Mouse (Mus musculus) limb, embryonic 15.5 days (tissue): ENCODE results near the gene Nup214. TPM values are rescaled to one million over a fixed set of nuclear protein-coding genes. Genes with fewer than 3 reads are reported as not detected.
"Not testable (repeated sequence)": the region's sequence is repeated elsewhere in the genome, so short reads cannot be mapped to it uniquely, and the experiment has no call there.

Source experiments
- ATAC-seq: fragments of 200-750 bp; cut with Nextera tagmentation; 2 replicates; pipeline ENCODE4 v1.8.0; 2017; ENCODE audit warnings: low read depth, moderate TSS enrichment; ENCODE audit not compliant: insufficient number of reproducible peaks, low FRiP score, low TSS enrichment
- H3K27ac ChIP-seq: fragments of 300-500 bp; sonication (generic); 2 replicates; pipeline ENCODE4 v1.5.1; 2015; ENCODE audit warnings: moderate library complexity, mild to moderate bottlenecking, inconsistent platforms
- H3K27me3 ChIP-seq: fragments of 300-500 bp; sonication (generic); 2 replicates; pipeline ENCODE4 v1.6.1; 2015; ENCODE audit warnings: inconsistent platforms
- H3K36me3 ChIP-seq: fragments of 300-500 bp; sonication (generic); 2 replicates; pipeline ENCODE4 v1.6.1; 2015; ENCODE audit warnings: inconsistent platforms
- H3K4me1 ChIP-seq: fragments of 300-500 bp; sonication (generic); 2 replicates; pipeline ENCODE4 v1.6.1; 2015; ENCODE audit warnings: inconsistent platforms
- H3K4me2 ChIP-seq: fragments of 300-500 bp; sonication (generic); 2 replicates; pipeline ENCODE4 v1.6.1; 2015; ENCODE audit warnings: mild to moderate bottlenecking, inconsistent platforms
- H3K4me3 ChIP-seq: fragments of 300-500 bp; sonication (generic); 2 replicates; pipeline ENCODE4 v1.5.1; 2015; ENCODE audit warnings: mild to moderate bottlenecking, inconsistent platforms
- H3K9ac ChIP-seq: fragments of 300-500 bp; sonication (generic); 2 replicates; pipeline ENCODE4 v1.6.1; 2015; ENCODE audit warnings: inconsistent platforms
- H3K9me3 ChIP-seq: fragments of 300-500 bp; sonication (generic); 2 replicates; pipeline ENCODE4 v1.6.1; 2016; ENCODE audit warnings: inconsistent platforms
- WGBS: fragments of 180-500 bp; shearing (Covaris S2); methylation state at CpG from one replicate; pipeline ENCODE4 v1.1.7; 2015; 5-methylcytosine and 5-hydroxymethylcytosine counted together
- polyA plus RNA-seq: library from polyadenylated mRNA; unstranded; fragments of >200 nt; fragmentation: Nextera tagmentation; extraction: Ambion mirVana; gene quantifications from 2 replicates; pipeline ENCODE4 v1.2.1, GENCODE M21; 2015

Gene Nup214
- polyA plus RNA-seq, 1 experiment from 2014 or later: 73.9 TPM

DNA sequence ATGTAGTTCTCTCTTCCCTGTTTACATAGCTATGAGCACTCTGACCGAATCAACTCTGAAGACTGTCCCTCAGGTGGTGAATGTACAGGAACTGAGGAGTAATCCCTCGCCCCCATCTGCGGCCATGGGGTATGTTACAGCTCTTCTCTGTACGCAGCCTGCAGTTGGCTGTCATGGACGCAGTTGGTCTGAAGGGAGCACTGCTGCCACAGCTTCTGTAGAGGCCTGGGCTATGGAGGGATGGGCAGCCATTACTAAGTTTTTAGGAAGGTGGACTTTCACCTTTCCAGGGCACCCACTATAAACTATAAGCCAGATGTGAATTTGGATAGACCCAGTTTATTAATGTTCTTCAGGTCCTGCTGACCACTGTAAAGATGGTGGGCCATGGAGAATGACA lies 46.0 kb downstream of the Nup214 start:
- Histone ChIP-seq H3K4me3 (no peak overlapping the region), H3K27ac (no peak overlapping the region), H3K9ac (no peak overlapping the region), H3K36me3 (peaks cover 92% of the 10 kb centered on the region), H3K4me1 (no peaks in the 10 kb centered on the region), H3K9me3 (no peaks in the 10 kb centered on the region), H3K4me2 (no peak overlapping the region), H3K27me3 (no peaks in the 10 kb centered on the region)
- WGBS: 91% methylated on average over 5 of the region's 5 CpGs
- no peak for ATAC-seq

DNA sequence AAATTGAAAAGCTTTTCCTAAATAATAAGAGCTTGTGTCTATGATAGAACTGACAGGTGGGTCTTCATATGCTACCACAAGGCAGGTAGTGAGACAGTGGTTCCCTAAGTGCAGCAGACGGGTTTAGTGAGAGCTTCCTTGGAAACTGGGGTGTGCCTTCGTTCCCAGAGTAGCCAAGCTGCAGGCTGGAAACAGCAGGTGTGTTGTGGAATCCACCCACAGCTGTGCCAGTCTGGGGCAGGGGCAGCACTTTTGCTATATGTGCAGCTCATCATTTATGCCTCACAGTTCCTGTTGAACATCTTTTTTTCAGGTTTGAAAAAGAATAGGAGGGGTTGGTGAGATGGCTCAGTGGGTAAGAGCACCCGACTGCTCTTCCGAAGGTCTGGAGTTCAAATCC lies 50.1 kb downstream of the Nup214 start:
- ATAC-seq: no peak
- no peak overlapping the region for H3K27ac ChIP-seq
- H3K9me3 ChIP-seq: no peaks in the 10 kb centered on the region
- H3K4me1 ChIP-seq: no peaks in the 10 kb centered on the region
- WGBS: 83% methylated on average over 4 of the region's 4 CpGs
- H3K4me3 ChIP-seq: no peak overlapping the region
- H3K9ac ChIP-seq: no peak overlapping the region
- H3K27me3 ChIP-seq: no peaks in the 10 kb centered on the region
- no peak overlapping the region for H3K4me2 ChIP-seq
- H3K36me3 ChIP-seq: peaks cover 78% of the 10 kb centered on the region

DNA sequence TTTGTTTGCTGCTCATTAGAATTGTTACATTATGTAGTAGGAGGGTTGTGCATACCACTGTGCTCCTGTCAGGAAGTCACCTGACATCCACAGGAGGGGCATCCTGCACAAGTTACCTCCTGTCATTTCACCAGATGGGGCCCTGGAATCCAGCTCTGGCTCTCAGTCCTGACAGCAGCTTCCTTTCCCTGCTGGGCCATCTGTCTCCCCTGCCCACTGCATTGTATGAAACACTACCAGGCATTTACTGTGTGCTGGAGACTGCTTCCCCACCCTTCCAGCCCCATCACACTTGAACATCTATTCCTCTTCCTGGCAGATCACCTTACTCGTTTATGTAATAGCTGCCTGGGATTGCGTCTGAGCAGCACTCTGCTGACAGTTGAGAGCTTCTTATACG lies 55.4 kb downstream of the Nup214 start:
- Histone ChIP-seq H3K4me1 (no peaks in the 10 kb centered on the region), H3K4me2 (no peak overlapping the region), H3K27ac (no peak overlapping the region), H3K27me3 (no peaks in the 10 kb centered on the region), H3K9ac (no peak overlapping the region), H3K4me3 (no peak overlapping the region), H3K9me3 (no peaks in the 10 kb centered on the region), H3K36me3 (peaks cover 79% of the 10 kb centered on the region)
- no peak for ATAC-seq
- WGBS: 80% methylated on average over 3 of the region's 3 CpGs

DNA sequence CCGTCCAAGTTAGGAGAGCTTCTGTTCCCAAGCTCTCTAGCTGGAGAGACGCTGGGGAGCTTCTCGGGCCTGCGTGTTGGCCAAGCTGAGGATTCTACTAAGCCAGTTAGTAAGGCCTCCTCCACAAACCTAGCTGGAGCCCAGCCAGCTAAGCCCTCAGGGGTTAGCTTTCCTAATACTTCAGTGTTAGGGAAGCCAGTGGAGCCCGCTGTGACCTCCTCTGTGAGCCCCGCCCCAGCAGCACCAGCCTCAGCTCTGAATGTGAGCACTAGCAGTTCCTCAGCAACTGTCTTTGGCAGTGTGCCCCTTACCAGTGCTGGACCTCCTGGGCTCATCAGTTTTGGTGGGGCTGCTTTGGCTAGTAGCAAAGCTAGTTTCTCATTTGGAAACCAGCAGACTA lies 59.2 kb downstream of the Nup214 start:
- 82% methylated on average over 6 of the region's 6 CpGs for WGBS
- H3K4me2 ChIP-seq: no peak overlapping the region
- peaks cover 85% of the 10 kb centered on the region for H3K36me3 ChIP-seq
- no peaks in the 10 kb centered on the region for H3K9me3 ChIP-seq
- H3K9ac ChIP-seq: no peak overlapping the region
- H3K4me3 ChIP-seq: no peak overlapping the region
- H3K4me1 ChIP-seq: no peaks in the 10 kb centered on the region
- H3K27ac ChIP-seq: no peak overlapping the region
- ATAC-seq: no peak
- H3K27me3 ChIP-seq: no peaks in the 10 kb centered on the region

DNA sequence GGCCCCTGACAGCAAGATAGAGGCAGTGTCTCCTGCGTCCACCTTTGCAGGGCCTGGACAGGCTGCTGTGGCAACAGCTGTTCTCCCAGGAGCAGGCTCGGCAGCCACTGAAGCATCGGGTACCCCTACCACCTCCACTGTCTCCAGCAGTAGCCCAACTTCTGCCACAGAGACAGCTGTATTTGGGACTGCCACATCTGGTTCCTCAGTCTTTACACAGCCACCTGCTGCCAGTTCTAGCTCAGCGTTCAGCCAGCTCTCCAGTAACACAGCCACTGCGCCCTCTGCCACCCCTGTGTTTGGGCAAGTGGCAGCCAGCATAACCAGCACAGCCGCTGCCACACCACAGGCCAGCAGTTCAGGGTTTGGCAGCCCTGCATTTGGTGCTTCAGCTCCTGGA lies 60.0 kb downstream of the Nup214 start:
- H3K27me3 ChIP-seq: no peaks in the 10 kb centered on the region
- no peaks in the 10 kb centered on the region for H3K9me3 ChIP-seq
- no peak overlapping the region for H3K4me2 ChIP-seq
- no peak for ATAC-seq
- H3K27ac ChIP-seq: no peak overlapping the region
- H3K4me1 ChIP-seq: no peaks in the 10 kb centered on the region
- no peak overlapping the region for H3K4me3 ChIP-seq
- 95% methylated on average over 6 of the region's 6 CpGs for WGBS
- no peak overlapping the region for H3K9ac ChIP-seq
- H3K36me3 ChIP-seq: peaks cover 91% of the 10 kb centered on the region

DNA sequence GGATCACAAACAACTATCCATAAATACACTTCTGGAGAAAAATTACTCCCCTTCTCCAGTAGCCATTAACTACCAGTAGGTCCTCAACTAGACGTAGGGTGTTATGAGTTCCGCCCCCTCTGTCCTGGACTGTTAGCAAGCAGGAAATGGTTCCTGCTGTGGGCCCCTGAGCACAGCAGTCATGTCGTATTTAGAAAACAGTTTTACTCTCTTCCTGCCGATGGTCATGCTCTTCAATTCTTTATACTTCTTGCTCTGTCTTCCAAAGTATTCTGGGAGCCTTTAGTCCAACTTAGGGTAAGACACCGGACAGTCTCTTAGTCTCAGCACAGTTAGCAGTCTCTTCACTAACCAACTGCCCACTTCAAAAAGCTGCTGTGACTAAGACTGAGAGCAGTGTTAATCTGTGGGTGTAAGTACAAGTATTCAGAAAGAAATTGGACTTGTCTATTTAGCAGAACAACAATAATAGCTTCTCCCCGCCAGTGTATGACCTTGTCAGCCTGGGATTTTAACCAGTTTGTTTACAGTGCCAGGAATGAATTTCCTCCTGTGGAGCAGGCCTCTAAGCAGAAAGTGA lies 63.1 kb downstream of the Nup214 start:
- H3K36me3 ChIP-seq: peaks cover 94% of the 10 kb centered on the region
- no peak overlapping the region for H3K27ac ChIP-seq
- H3K27me3 ChIP-seq: no peaks in the 10 kb centered on the region
- 56% methylated on average over 6 of the region's 6 CpGs for WGBS
- no peaks in the 10 kb centered on the region for H3K9me3 ChIP-seq
- no peak overlapping the region for H3K4me2 ChIP-seq
- no peak overlapping the region for H3K4me3 ChIP-seq
- ATAC-seq: no peak
- H3K4me1 ChIP-seq: no peaks in the 10 kb centered on the region
- no peak overlapping the region for H3K9ac ChIP-seq

DNA sequence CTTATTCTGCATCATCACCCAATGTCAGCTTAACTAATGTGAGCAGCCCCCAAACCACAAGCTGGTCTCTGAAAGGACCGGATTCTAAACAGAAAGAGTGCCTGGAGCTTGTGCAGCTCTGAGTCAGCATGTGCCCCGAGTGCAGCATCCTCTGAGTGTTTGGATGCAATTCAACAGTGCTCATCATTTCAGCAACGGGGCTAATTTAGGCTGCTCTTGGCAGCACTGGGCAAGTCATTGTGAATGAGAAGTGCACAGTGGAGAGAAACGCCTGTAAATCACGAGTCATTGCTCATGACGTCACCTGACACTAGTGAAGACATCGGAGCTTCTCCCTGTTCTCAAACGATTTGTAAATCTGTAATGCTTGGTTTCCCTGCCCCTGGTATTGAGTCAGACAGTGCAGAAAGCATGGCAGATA lies 64.4 kb downstream of the Nup214 start:
- 82% methylated on average over 8 of the region's 8 CpGs for WGBS
- Histone ChIP-seq H3K4me1 (no peaks in the 10 kb centered on the region), H3K27ac (no peak overlapping the region), H3K9me3 (no peaks in the 10 kb centered on the region), H3K36me3 (peaks cover 93% of the 10 kb centered on the region), H3K9ac (no peak overlapping the region), H3K4me2 (no peak overlapping the region), H3K27me3 (no peaks in the 10 kb centered on the region), H3K4me3 (no peak overlapping the region)
- ATAC-seq: no peak

DNA sequence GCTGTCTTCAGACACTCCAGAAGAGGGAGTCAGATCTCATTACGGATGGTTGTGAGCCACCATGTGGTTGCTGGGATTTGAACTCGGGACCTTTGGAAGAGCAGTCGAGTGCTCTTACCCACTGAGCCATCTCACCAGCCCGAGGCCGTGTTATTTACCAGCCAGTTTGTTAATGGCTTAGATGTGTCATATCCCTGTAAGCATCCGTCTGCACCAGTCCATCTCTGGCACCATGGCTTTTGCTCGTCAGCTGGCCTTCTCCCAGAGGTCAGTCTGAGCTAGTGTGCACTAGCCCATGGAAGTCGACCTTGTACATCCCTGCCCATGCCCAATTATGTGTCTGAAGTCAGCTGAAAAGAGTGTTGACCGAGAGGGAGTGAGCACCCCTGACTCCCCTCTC lies 66.4 kb downstream of the Nup214 start:
- not testable (repeated sequence) for H3K9me3 ChIP-seq, H3K4me2 ChIP-seq, H3K27ac ChIP-seq, H3K4me3 ChIP-seq, ATAC-seq, H3K27me3 ChIP-seq, H3K9ac ChIP-seq, H3K4me1 ChIP-seq
- H3K36me3 ChIP-seq: peaks cover 93% of the 10 kb centered on the region
- 88% methylated on average over 9 of the region's 9 CpGs for whole genome bisulfite sequencing

DNA sequence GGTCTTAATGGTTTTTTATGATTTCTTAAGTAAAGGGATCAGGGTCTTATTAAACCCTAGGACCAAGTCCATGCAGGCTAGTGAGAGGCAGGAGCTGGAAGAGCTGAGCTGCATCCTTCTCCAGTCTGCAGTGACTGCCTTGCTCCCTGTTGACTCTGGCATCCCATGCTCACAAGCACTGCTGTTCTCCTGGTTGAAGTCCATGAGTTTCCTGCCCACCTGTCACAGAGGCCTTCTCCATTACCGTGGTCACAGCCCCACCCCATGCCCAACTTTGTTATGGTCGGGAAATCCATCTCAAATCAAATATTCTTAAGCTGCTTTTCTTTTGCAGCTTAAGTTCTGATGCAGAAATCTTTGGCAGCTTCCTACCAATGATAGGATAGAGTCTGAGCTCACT lies 66.9 kb downstream of the Nup214 start:
- Histone ChIP-seq H3K4me2 (no peak overlapping the region), H3K4me1 (peaks cover 3% of the 10 kb centered on the region; the same call in 1 of the 2 replicates), H3K9me3 (no peaks in the 10 kb centered on the region), H3K36me3 (peaks cover 95% of the 10 kb centered on the region), H3K9ac (no peak overlapping the region), H3K4me3 (no peak overlapping the region), H3K27ac (no peak overlapping the region), H3K27me3 (no peaks in the 10 kb centered on the region)
- WGBS: 88% methylated on average over 2 of the region's 2 CpGs
- no peak for ATAC-seq

DNA sequence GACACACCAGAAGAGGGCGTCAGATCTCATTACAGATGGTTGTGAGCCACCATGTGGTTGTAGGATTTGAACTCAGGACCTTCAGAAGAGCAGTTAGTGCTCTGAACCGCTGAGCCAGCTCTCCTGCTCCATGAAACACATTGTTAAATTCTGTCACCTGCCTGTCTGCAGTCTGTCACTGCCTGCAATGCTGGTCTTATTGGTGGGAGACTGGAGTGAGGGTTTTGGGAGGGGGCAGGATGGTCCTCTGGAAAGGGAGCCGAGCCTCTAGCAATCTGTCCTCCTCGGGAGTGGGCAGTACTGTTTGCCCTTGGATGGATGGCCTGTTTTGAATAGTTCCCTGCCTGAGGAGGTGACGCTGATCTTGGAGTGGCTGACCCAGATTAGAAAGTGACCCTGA lies 69.6 kb downstream of the Nup214 start:
- WGBS: 73% methylated on average over 5 of the region's 5 CpGs
- no peaks in the 10 kb centered on the region for H3K9me3 ChIP-seq
- H3K27me3 ChIP-seq: no peaks in the 10 kb centered on the region
- no peak for ATAC-seq
- peaks cover 89% of the 10 kb centered on the region for H3K36me3 ChIP-seq
- peaks cover 8% of the 10 kb centered on the region; the same call in 1 of the 2 replicates for H3K4me1 ChIP-seq
- H3K4me3 ChIP-seq: no peak overlapping the region
- no peak overlapping the region for H3K9ac ChIP-seq
- H3K4me2 ChIP-seq: no peak overlapping the region
- H3K27ac ChIP-seq: no peak overlapping the region

DNA sequence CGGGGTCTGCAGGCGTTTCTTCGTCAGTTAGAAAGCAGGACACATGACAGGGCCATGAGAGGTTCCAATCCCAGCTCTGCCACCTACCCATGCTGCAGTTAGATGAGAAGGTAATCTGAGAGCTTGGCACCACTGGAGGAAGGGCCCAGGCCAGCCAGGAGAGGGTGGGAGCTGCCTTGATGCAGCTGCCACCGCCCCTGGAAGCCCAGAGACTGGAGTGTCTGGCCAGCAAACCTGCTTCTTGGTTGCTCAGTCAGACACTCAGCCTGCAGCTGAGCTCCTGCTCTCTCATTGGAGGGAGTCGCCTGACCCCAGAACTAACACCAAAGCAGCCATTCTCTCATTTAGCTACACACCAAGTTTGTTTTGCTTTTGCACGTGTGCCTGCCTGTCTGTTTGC lies 71.1 kb downstream of the Nup214 start:
- 68% methylated on average over 6 of the region's 6 CpGs for WGBS

DNA sequence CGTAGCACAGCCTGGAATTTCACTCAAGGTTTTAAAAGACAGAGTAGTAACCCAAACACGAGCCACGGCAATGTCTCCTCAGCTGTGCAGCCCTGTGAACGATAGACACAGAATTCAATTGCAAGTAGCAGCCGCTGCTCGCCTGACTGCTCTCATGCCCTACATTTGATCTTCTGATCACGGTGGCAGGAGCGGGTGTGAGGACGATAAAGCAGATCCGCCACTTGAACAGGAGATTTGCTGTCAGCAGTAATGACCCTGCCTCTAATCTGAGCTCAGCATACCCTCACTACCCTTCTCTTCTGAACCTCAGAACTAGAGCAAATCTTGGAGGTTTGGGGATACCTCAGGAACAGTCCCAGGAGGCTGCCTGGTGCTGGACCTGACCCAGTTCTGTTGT lies 71.8 kb downstream of the Nup214 start:
- Histone ChIP-seq H3K4me3 (no peak overlapping the region), H3K4me2 (no peak overlapping the region), H3K9ac (no peak overlapping the region), H3K27ac (no peak overlapping the region), H3K36me3 (peaks cover 84% of the 10 kb centered on the region), H3K4me1 (peaks cover 8% of the 10 kb centered on the region; the same call in 1 of the 2 replicates), H3K27me3 (no peaks in the 10 kb centered on the region), H3K9me3 (no peaks in the 10 kb centered on the region)
- ATAC-seq: no peak
- WGBS: 78% methylated on average over 10 of the region's 10 CpGs

More for the DNA sequence above, 71.1 kb downstream of the Nup214 start:
- no peaks in the 10 kb centered on the region for H3K9me3 ChIP-seq
- no peak overlapping the region; the same call in 1 of the 2 replicates for H3K27ac ChIP-seq
- peaks cover 8% of the 10 kb centered on the region; the same call in 1 of the 2 replicates for H3K4me1 ChIP-seq
- no peak overlapping the region for H3K9ac ChIP-seq
- ATAC-seq: no peak
- H3K27me3 ChIP-seq: no peaks in the 10 kb centered on the region
- no peak overlapping the region for H3K4me2 ChIP-seq
- peaks cover 84% of the 10 kb centered on the region for H3K36me3 ChIP-seq
- H3K4me3 ChIP-seq: no peak overlapping the region

DNA sequence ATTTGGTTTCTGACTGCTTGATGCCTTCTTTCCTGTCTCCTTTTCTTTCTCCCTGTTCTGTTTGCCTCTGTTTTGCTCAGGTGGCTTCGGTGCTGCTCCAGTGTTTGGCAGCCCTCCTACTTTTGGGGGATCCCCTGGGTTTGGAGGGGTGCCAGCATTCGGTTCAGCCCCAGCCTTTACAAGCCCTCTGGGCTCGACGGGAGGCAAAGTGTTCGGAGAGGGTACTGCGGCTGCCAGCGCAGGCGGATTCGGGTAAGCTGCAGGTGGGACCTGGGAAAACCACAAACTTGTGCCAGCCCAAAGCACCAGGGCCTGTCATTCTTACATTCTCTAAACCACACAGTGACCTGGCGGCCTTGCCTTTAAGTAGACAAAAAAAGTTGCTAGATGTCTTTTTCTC lies 73.1 kb downstream of the Nup214 start:
- Histone ChIP-seq H3K4me2 (no peak overlapping the region), H3K9ac (no peak overlapping the region), H3K36me3 (peaks cover 84% of the 10 kb centered on the region), H3K9me3 (no peaks in the 10 kb centered on the region), H3K4me1 (peaks cover 8% of the 10 kb centered on the region; the same call in 1 of the 2 replicates), H3K27me3 (no peaks in the 10 kb centered on the region), H3K27ac (no peak overlapping the region), H3K4me3 (no peak overlapping the region)
- ATAC-seq: no peak
- 57% methylated on average over 10 of the region's 10 CpGs for WGBS
